In genomic region chr1:43898991-43899714, GRCm38 (mm10) we compare ENCODE assay signal across 9 mouse cellular contexts. TPM values are rescaled to one million over a fixed set of nuclear protein-coding genes. Genes with fewer than 3 reads are reported as not detected.
DNase-seq lines count a peak whose midpoint lies in the region; ATAC-seq and TF ChIP-seq lines count a peak whose summit lies in the region.
"Had no signal": no experiment of that assay in that cellular context is flagged by ENCODE, and none has a peak within 500 bp of the region (broad histone marks: within the 10 kb centered on the region; RNA-seq: fewer than 3 reads in every experiment).

No protein-coding gene starts in this region.

- peak overlapping the region; percentile 54; the same call in 1 of the 2 replicates for H3K9ac ChIP-seq in forebrain, embryonic 14.5 days (ENCODE audit: low read length)
- peak overlapping the region; percentile 38; the same call in 1 of the 2 replicates for H3K9ac ChIP-seq in hindbrain, embryonic 11.5 days (ENCODE audit: low read depth, low read length)
- no peak overlapping the region for H3K9ac ChIP-seq in lung, postnatal 0 days (replicated peaks; ENCODE audit: low read depth)

- TF ChIP-seq EP300 in lung, postnatal 0 days (IDR thresholded peaks at IDR 0.05): no peak

- H3K4me2 ChIP-seq in forebrain, embryonic 14.5 days (ENCODE audit: low read length): peak overlapping the region; percentile 56
- H3K4me2 ChIP-seq in hindbrain, embryonic 11.5 days (replicated peaks; ENCODE audit: low read depth, low read length): peak overlapping the region; percentile 37
- H3K4me2 ChIP-seq in lung, postnatal 0 days (replicated peaks; ENCODE audit: low read depth, low read length): peak overlapping the region; percentile 32

- peak; percentile 47; the same call in 1 of the 2 replicates for ATAC-seq in G1E (ENCODE audit: extremely low read depth, insufficient number of reproducible peaks, low FRiP score, poor library complexity, severe bottlenecking)
- ATAC-seq in forebrain, embryonic 14.5 days: peak; percentile 90
- peak; percentile 83 for ATAC-seq in hindbrain, embryonic 11.5 days (ENCODE audit: low FRiP score)
- ATAC-seq in lung, postnatal 0 days: peak; percentile 72

- H3K27ac ChIP-seq in forebrain, embryonic 14.5 days (ENCODE audit: low read depth, low read length): no peak overlapping the region
- H3K27ac ChIP-seq in hindbrain, embryonic 11.5 days (ENCODE audit: low read depth, low read length): no peak overlapping the region
- no peak overlapping the region for H3K27ac ChIP-seq in lung, postnatal 0 days (ENCODE audit: low read length)
- H3K27ac ChIP-seq: macrophage had no signal

- H3K36me3 ChIP-seq in G1E (replicated peaks): no peaks in the 10 kb centered on the region
- H3K36me3 ChIP-seq in forebrain, embryonic 14.5 days (ENCODE audit: control insufficient read depth, insufficient read depth, low read length): no peaks in the 10 kb centered on the region
- no peaks in the 10 kb centered on the region for H3K36me3 ChIP-seq in hindbrain, embryonic 11.5 days (ENCODE audit: control insufficient read depth, insufficient read depth, low read length)
- H3K36me3 ChIP-seq in lung, postnatal 0 days (ENCODE audit: insufficient read depth, low read length): no peaks in the 10 kb centered on the region

- H3K4me3 ChIP-seq in G1E (ENCODE audit: low read depth, low read length): no peak overlapping the region
- H3K4me3 ChIP-seq in forebrain, embryonic 14.5 days (ENCODE audit: low read depth, low read length): peak overlapping the region; percentile 26
- peak overlapping the region; percentile 13; the same call in 1 of the 2 replicates for H3K4me3 ChIP-seq in hindbrain, embryonic 11.5 days (ENCODE audit: low read depth, low read length)
- H3K4me3 ChIP-seq in lung, postnatal 0 days (ENCODE audit: low read depth, low read length): peak overlapping the region; percentile 12; the same call in 1 of the 2 replicates

- no peaks in the 10 kb centered on the region for H3K4me1 ChIP-seq in G1E (ENCODE audit: insufficient read depth, low read depth, low read length)
- H3K4me1 ChIP-seq in forebrain, embryonic 14.5 days (ENCODE audit: control insufficient read depth, insufficient read depth, low read length): peaks cover 5% of the 10 kb centered on the region; the same call in 1 of the 2 replicates
- H3K4me1 ChIP-seq in hindbrain, embryonic 11.5 days (replicated peaks; ENCODE audit: control insufficient read depth, insufficient read depth, low read length): no peaks in the 10 kb centered on the region
- no peaks in the 10 kb centered on the region for H3K4me1 ChIP-seq in lung, postnatal 0 days (ENCODE audit: insufficient read depth, low read depth, low read length)

- H3K9me3 ChIP-seq in G1E (replicated peaks): no peaks in the 10 kb centered on the region; the same call in 1 of the 2 replicates
- H3K9me3 ChIP-seq in forebrain, embryonic 14.5 days (replicated peaks; ENCODE audit: control insufficient read depth, low read length): no peaks in the 10 kb centered on the region
- no peaks in the 10 kb centered on the region for H3K9me3 ChIP-seq in hindbrain, embryonic 11.5 days (ENCODE audit: control insufficient read depth, low read length)
- no peaks in the 10 kb centered on the region for H3K9me3 ChIP-seq in lung, postnatal 0 days (ENCODE audit: low read length)

- peak; percentile 26 for DNase-seq in G1E (ENCODE audit: low spot score)
- peak; percentile 68 for DNase-seq in cerebellum, adult 11 months
- DNase-seq in forebrain, embryonic 14.5 days (ENCODE audit: low spot score): peak; percentile 91
- DNase-seq in hindbrain, embryonic 11.5 days (ENCODE audit: low spot score): peak; percentile 92
- peak; percentile 62 for DNase-seq in layer of hippocampus, adult 9-11 months
- peak; percentile 71 for DNase-seq in lung, postnatal 0 days (ENCODE audit: low spot score)
- peak; percentile 25 for DNase-seq in retina, adult 2 months (ENCODE audit: low read depth, low spot score)
- peak; percentile 86 for DNase-seq in thymus, postnatal 14 days

- TF ChIP-seq CTCF in G1E (IDR thresholded peaks at IDR 0.05; ENCODE audit: low read depth, low read length): peak; percentile 75
- TF ChIP-seq CTCF in lung, postnatal 0 days (IDR thresholded peaks at IDR 0.05): peak; percentile 88

- H3K27me3 ChIP-seq in G1E (ENCODE audit: insufficient read depth, low read length): peaks cover 25% of the 10 kb centered on the region
- no peaks in the 10 kb centered on the region for H3K27me3 ChIP-seq in forebrain, embryonic 14.5 days (replicated peaks; ENCODE audit: control insufficient read depth, insufficient read depth, low read length)
- no peaks in the 10 kb centered on the region for H3K27me3 ChIP-seq in hindbrain, embryonic 11.5 days (ENCODE audit: control insufficient read depth, insufficient read depth, low read length)
- no peaks in the 10 kb centered on the region for H3K27me3 ChIP-seq in lung, postnatal 0 days (replicated peaks; ENCODE audit: insufficient read depth, low read length)

- WGBS in forebrain, embryonic 14.5 days: 14% methylated on average over 18 of the region's 18 CpGs
- WGBS in hindbrain, embryonic 11.5 days: 13% methylated on average over 18 of the region's 18 CpGs
- 23% methylated on average over 18 of the region's 18 CpGs for WGBS in lung, postnatal 0 days

RNA-seq across cellular contexts. Expression of gene Tpp2, which starts 34.3 kb away (rescaled TPM):
- total RNA-seq in G1E (2014; fragmentation: Nextera tagmentation) (215 and 240 TPM in 2 replicates), G1E (2017) (204 and 246 TPM in 2 replicates)
- polyA plus RNA-seq in G1E (2012): 19.0 and 19.4 TPM in 2 replicates
- polyA plus RNA-seq in forebrain, embryonic 14.5 days (2014; fragmentation: Nextera tagmentation; extraction: Ambion mirVana): 45.1 and 53.3 TPM in 2 replicates
- polyA plus RNA-seq in hindbrain, embryonic 11.5 days (2014; fragmentation: Nextera tagmentation; extraction: Ambion mirVana): 68.2 and 74.1 TPM in 2 replicates
- polyA plus RNA-seq in lung, postnatal 0 days (2015; fragmentation: Nextera tagmentation; extraction: Ambion mirVana): 28.0 and 30.1 TPM in 2 replicates

Comparison
In these comparisons a context has a peak if more than half of its experiments do, and no peak if none do; other contexts are left out.
1. DNase-seq: peak in every context shown above with its lines; median percentile 92 in hindbrain, embryonic 11.5 days; 91 in forebrain, embryonic 14.5 days; 86 in thymus, postnatal 14 days; 71 in lung, postnatal 0 days; 68 in cerebellum, adult 11 months; 62 in layer of hippocampus, adult 9-11 months; 26 in G1E; 25 in retina, adult 2 months.